Mouse (Mus musculus) heart, embryonic 16.5 days (tissue): ENCODE data around the gene Tbc1d22b. TPM values are rescaled to one million over a fixed set of nuclear protein-coding genes. Genes with fewer than 3 reads are reported as not detected.

Experiments used
- ATAC-seq: fragments of 200-750 bp; cut with Nextera tagmentation; replicated peaks from 2 replicates; pipeline ENCODE4 v1.8.0; 2017; ENCODE audit warnings: moderate number of reproducible peaks; ENCODE audit not compliant: insufficient read depth, low FRiP score; ENCODE audit errors: extremely low read depth
- H3K27ac ChIP-seq: fragments of 300-500 bp; sonication (generic); 2 replicates; pipeline ENCODE4 v1.5.1; 2014; ENCODE audit warnings: mild to moderate bottlenecking, low read length, control low read depth, moderate library complexity
- H3K27me3 ChIP-seq: fragments of 300-500 bp; sonication (generic); 2 replicates; pipeline ENCODE4 v1.6.1; 2014; ENCODE audit warnings: low read length, mixed read lengths; ENCODE audit not compliant: control insufficient read depth, insufficient read depth
- H3K36me3 ChIP-seq: fragments of 300-500 bp; sonication (generic); 2 replicates; pipeline ENCODE4 v1.6.1; 2014; ENCODE audit not compliant: control insufficient read depth, insufficient read depth
- H3K4me1 ChIP-seq: fragments of 300-500 bp; sonication (generic); 2 replicates; pipeline ENCODE4 v1.6.1; 2014; ENCODE audit warnings: low read length, mixed read lengths; ENCODE audit not compliant: control insufficient read depth, insufficient read depth
- H3K4me2 ChIP-seq: fragments of 300-500 bp; sonication (generic); 2 replicates; pipeline ENCODE4 v1.6.1; 2014; ENCODE audit warnings: low read depth, mild to moderate bottlenecking, control low read depth, low read length
- H3K4me3 ChIP-seq: fragments of 300-500 bp; sonication (generic); 2 replicates; pipeline ENCODE4 v1.5.1; 2014; ENCODE audit warnings: mild to moderate bottlenecking, control low read depth, low read length
- H3K9ac ChIP-seq: fragments of 300-500 bp; sonication (generic); 2 replicates; pipeline ENCODE4 v1.6.1; 2014; ENCODE audit warnings: low read length, control low read depth
- H3K9me3 ChIP-seq: fragments of 300-500 bp; sonication (generic); replicated peaks from 2 replicates; pipeline ENCODE4 v1.6.1; 2016; ENCODE audit warnings: low read length; ENCODE audit not compliant: control insufficient read depth
- WGBS: fragments of 180-500 bp; shearing (Covaris S2); extraction: QIAGEN DNeasy Blood & Tissue Kit; methylation state at CpG from one replicate; pipeline ENCODE4 v1.1.7; 2014; 5-methylcytosine and 5-hydroxymethylcytosine counted together
- polyA plus RNA-seq: library from polyadenylated mRNA; unstranded; fragments of >200 nt; fragmentation: Nextera tagmentation; extraction: Ambion mirVana; gene quantifications from 2 replicates; pipeline ENCODE4 v1.2.1, GENCODE M21; 2015

Tbc1d22b gene
- polyA plus RNA-seq, 1 experiment from 2014 or later: 9.9 TPM

- Histone ChIP-seq H3K4me2 (peak overlapping the region; percentile 96), H3K4me3 (peak overlapping the region; percentile 73), H3K36me3 (no peaks in the 10 kb centered on the region), H3K9ac (peak overlapping the region; percentile 82; the same call in 1 of the 2 replicates), H3K9me3 (no peaks in the 10 kb centered on the region), H3K27me3 (no peaks in the 10 kb centered on the region), H3K4me1 (peaks cover 17% of the 10 kb centered on the region), H3K27ac (peak overlapping the region; percentile 17)
- no peak for ATAC-seq
- whole genome bisulfite sequencing: 29% methylated on average over 6 of the region's 6 CpGs
These were observed 1.4 kb downstream of the Tbc1d22b start for GRCm38 (mm10) chr17:29551019-29551418.

- Histone ChIP-seq H3K4me3 (peak within 1 kb of the TSS; percentile 9; the same call in 1 of the 2 replicates), H3K9me3 (no peaks in the 10 kb centered on the region), H3K27me3 (no peaks in the 10 kb centered on the region), H3K9ac (no peak within 1 kb of the TSS), H3K36me3 (no peaks in the 10 kb centered on the region), H3K4me2 (peak within 1 kb of the TSS; percentile 96), H3K27ac (peak within 1 kb of the TSS; percentile 17), H3K4me1 (peaks cover 27% of the 10 kb centered on the region)
- 84% methylated on average over 5 of the region's 5 CpGs for WGBS
- no peak for ATAC-seq
These were observed 2.7 kb downstream of the Tbc1d22b start, which contains the start of gene Tmem217 for GRCm38 (mm10) chr17:29552162-29552732. Gene Tmem217, minus strand, starts transcription at chr17:29552385.

- H3K4me1 ChIP-seq: peaks cover 25% of the 10 kb centered on the region
- no peak overlapping the region for H3K27ac ChIP-seq
- H3K4me3 ChIP-seq: no peak overlapping the region
- H3K9me3 ChIP-seq: no peaks in the 10 kb centered on the region
- no peaks in the 10 kb centered on the region; the same call in 1 of the 2 replicates for H3K36me3 ChIP-seq
- H3K4me2 ChIP-seq: no peak overlapping the region
- no peak for ATAC-seq
- H3K9ac ChIP-seq: no peak overlapping the region
- no peaks in the 10 kb centered on the region for H3K27me3 ChIP-seq
These were observed 4.6 kb downstream of the Tbc1d22b start for GRCm38 (mm10) chr17:29554176-29554575.

GRCm38 (mm10) chr17:29556456-29556855 lies 6.9 kb downstream of the Tbc1d22b start:
- peaks cover 4% of the 10 kb centered on the region; the same call in 1 of the 2 replicates for H3K36me3 ChIP-seq
- H3K4me2 ChIP-seq: no peak overlapping the region
- ATAC-seq: no peak
- no peak overlapping the region for H3K4me3 ChIP-seq
- peak overlapping the region; percentile 54; the same call in 1 of the 2 replicates for H3K27ac ChIP-seq
- WGBS: 57% methylated on average over 10 of the region's 10 CpGs
- H3K27me3 ChIP-seq: no peaks in the 10 kb centered on the region
- H3K9me3 ChIP-seq: peaks cover 3% of the 10 kb centered on the region; the same call in 1 of the 2 replicates
- peaks cover 10% of the 10 kb centered on the region for H3K4me1 ChIP-seq
- no peak overlapping the region for H3K9ac ChIP-seq

- H3K27ac ChIP-seq: peak overlapping the region; percentile 54; the same call in 1 of the 2 replicates
- no peak overlapping the region for H3K9ac ChIP-seq
- peaks cover 3% of the 10 kb centered on the region; the same call in 1 of the 2 replicates for H3K9me3 ChIP-seq
- H3K4me2 ChIP-seq: no peak overlapping the region
- no peak for ATAC-seq
- H3K27me3 ChIP-seq: no peaks in the 10 kb centered on the region
- H3K36me3 ChIP-seq: peaks cover 4% of the 10 kb centered on the region; the same call in 1 of the 2 replicates
- WGBS: 56% methylated on average over 7 of the region's 7 CpGs
- H3K4me3 ChIP-seq: no peak overlapping the region
- H3K4me1 ChIP-seq: peaks cover 10% of the 10 kb centered on the region
These were observed 7.3 kb downstream of the Tbc1d22b start for GRCm38 (mm10) chr17:29556893-29557292.

GRCm38 (mm10) chr17:29558476-29558875 lies 8.9 kb downstream of the Tbc1d22b start:
- Histone ChIP-seq H3K4me1 (peaks cover 10% of the 10 kb centered on the region), H3K4me3 (no peak overlapping the region), H3K9ac (no peak overlapping the region), H3K4me2 (no peak overlapping the region), H3K27ac (no peak overlapping the region), H3K27me3 (no peaks in the 10 kb centered on the region), H3K36me3 (peaks cover 8% of the 10 kb centered on the region; the same call in 1 of the 2 replicates), H3K9me3 (peaks cover 3% of the 10 kb centered on the region; the same call in 1 of the 2 replicates)
- 76% methylated on average over 5 of the region's 5 CpGs for whole genome bisulfite sequencing
- no peak for ATAC-seq

- Histone ChIP-seq H3K4me2 (no peak overlapping the region), H3K27me3 (no peaks in the 10 kb centered on the region), H3K4me1 (no peaks in the 10 kb centered on the region), H3K9me3 (no peaks in the 10 kb centered on the region), H3K4me3 (no peak overlapping the region), H3K27ac (no peak overlapping the region), H3K9ac (no peak overlapping the region), H3K36me3 (peaks cover 15% of the 10 kb centered on the region)
- ATAC-seq: no peak
- 96% methylated on average over 5 of the region's 5 CpGs for WGBS
These were observed 15.9 kb downstream of the Tbc1d22b start for GRCm38 (mm10) chr17:29565521-29565920.

GRCm38 (mm10) chr17:29568435-29568834 lies 18.9 kb downstream of the Tbc1d22b start:
- Histone ChIP-seq H3K4me2 (no peak overlapping the region), H3K9ac (no peak overlapping the region), H3K4me3 (no peak overlapping the region), H3K4me1 (no peaks in the 10 kb centered on the region), H3K9me3 (no peaks in the 10 kb centered on the region), H3K27ac (no peak overlapping the region), H3K36me3 (peaks cover 29% of the 10 kb centered on the region), H3K27me3 (no peaks in the 10 kb centered on the region)
- no peak for ATAC-seq
- WGBS: 86% methylated on average over 15 of the region's 15 CpGs

- ATAC-seq: no peak
- Histone ChIP-seq H3K36me3 (peaks cover 28% of the 10 kb centered on the region), H3K4me3 (no peak overlapping the region), H3K27me3 (no peaks in the 10 kb centered on the region), H3K4me1 (peaks cover under 1% of the 10 kb centered on the region; the same call in 1 of the 2 replicates), H3K9me3 (no peaks in the 10 kb centered on the region), H3K9ac (no peak overlapping the region), H3K27ac (no peak overlapping the region), H3K4me2 (no peak overlapping the region)
- 88% methylated on average over 6 of the region's 6 CpGs for WGBS
These were observed 20.2 kb downstream of the Tbc1d22b start for GRCm38 (mm10) chr17:29569831-29570230.
